Mouse (Mus musculus): Measurements from ENCODE around the gene Dync1i1.

The Dync1i1 gene

DNA sequence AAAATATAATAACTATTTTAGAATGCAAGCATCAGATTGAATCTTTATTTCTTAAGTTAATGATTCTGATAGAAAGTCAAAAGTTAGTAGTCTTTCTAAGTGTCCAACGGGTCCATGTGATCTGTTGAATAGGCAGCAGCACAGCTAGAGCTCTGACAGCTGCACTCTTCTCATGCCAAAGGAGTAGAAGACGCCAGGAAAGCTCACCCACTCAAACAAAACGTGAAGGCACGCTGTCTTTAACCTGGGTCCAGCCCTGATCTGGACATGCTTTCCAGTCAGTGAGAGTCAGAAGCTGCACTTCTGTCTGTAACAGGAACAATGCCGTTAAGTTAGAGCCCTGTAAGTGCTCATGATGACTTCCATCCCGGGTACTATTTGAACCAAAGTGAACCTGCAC is 56.3 kb downstream of the Dync1i1 start:
- no peak for DNase-seq

DNA sequence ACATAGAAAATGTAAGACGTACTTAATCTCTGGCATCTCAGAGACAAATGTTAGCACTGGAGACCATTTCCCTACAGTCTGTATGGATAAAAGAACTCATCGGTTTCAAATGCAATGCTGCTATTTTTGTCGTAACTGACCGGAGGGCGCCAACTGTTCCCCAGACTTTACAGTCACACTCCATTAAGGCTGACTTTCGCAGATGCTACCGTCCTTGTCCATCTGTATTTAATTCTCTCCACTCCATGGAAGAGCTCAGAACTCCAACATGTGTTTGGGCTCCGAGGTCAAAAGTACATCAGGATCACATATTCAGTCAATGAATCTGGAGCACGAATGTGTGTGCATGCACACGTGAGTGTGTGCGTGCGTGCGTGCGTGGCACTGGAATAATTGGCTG is 58.4 kb downstream of the Dync1i1 start:
- no peak for DNase-seq

GRCm38 (mm10) chr6:5790607-5791006 is 65.2 kb downstream of the Dync1i1 start:
- DNase-seq = no peak

DNA sequence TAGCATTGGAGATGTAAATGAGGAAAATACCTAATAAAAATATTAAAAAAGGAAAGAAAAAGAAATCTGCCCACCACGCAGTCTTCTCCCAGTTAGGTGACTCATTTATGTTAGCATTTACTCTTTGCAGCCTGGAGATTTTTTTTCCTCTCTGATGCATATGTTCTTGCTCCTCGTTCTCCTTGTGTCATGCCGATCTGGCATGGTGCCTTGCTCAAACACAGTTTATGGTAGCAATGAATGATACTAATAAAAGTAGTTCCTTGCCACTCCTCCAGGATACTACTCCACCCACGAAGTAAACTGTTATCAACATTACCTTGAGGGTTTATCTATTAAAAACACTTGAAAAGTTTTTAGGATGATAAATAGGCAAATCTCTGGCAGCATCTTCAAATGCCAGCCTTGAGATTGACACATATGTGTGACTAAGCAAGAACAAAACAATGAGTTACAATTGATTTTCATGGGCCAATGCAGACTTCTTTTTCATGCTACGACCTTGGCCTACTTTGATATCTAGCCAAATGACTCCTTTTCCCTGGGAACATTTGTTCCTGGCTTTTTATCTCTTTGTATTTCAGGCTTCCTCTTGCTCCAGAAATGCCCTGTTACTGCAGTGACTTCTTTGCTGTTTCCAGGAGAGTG is 68.8 kb downstream of the Dync1i1 start:
- no peak for DNase-seq

DNA sequence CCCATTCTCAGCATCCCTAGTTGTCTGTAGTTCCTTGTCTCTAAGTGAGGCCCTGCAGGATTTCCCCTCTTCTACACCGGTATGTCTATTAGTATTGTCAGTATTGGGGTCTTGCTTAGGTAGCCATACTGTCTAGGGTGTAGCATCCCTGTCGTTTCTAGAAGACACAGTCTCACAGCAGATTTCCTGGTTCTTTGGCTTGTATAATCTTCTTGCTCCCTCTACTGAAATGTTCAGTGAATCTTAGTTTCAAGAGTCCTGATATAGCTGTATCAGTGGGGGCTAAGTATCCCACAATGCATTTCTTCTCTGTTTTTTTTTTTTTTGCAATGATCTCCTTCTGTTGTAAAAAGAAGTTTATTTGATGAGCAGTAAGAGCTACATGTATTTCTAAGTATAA is 69.9 kb downstream of the Dync1i1 start:
- DNase-seq = no peak

- DNase-seq = no peak
Measured at GRCm38 (mm10) chr6:5802124-5802839, 76.8 kb downstream of the Dync1i1 start.

- no peak for DNase-seq
Measured at GRCm38 (mm10) chr6:5802840-5803491, 77.5 kb downstream of the Dync1i1 start.

GRCm38 (mm10) chr6:5808008-5808421 is 82.6 kb downstream of the Dync1i1 start:
- DNase-seq = no peak

DNA sequence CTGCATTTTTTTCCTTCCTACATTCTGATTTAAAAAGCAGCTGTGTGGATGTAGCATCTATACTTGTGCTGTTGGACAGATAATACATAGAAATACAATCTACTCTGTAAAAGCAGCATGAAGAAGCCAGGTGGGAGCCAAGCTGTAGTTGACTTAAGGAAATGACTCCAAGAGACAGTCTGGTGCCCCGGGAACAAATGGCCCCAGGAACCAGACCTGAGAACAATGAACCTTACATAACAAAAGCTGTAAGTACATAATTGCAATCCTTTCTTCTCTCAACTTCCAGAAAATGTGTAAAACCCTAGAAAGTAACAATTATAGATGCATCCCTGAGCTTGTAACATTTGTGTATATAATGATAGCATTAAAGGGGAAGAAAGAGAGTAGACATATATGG is 86.6 kb downstream of the Dync1i1 start:
- no peak for DNase-seq

- no peak for DNase-seq
Measured at GRCm38 (mm10) chr6:5819674-5820073, 94.2 kb downstream of the Dync1i1 start.

DNA sequence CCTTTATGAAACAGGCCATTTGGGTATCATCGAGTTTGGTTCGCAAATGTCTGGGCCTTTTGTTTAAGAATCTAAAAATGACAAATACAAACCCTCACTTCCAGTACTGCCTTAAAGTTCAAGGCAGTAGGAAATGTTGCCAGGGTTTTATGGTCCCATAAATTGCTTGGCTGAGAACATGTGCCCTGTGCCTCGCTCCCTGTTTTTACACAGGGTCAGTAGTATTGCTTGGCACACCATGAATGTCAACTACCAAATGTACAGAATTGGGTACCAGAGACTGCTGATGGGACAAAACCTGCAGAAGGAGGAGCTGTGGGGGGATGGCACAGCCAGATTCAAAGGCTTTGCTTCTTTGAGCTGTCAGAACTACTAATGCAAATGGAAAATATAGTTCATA is 100.0 kb downstream of the Dync1i1 start:
- no peak for DNase-seq

- DNase-seq = no peak
Measured at GRCm38 (mm10) chr6:5827064-5827463, 101.6 kb downstream of the Dync1i1 start.

GRCm38 (mm10) chr6:5828409-5828974 is 103.1 kb downstream of the Dync1i1 start:
- DNase-seq = no peak

- no peak for DNase-seq
Measured at GRCm38 (mm10) chr6:5829148-5829547, 103.7 kb downstream of the Dync1i1 start.

DNA sequence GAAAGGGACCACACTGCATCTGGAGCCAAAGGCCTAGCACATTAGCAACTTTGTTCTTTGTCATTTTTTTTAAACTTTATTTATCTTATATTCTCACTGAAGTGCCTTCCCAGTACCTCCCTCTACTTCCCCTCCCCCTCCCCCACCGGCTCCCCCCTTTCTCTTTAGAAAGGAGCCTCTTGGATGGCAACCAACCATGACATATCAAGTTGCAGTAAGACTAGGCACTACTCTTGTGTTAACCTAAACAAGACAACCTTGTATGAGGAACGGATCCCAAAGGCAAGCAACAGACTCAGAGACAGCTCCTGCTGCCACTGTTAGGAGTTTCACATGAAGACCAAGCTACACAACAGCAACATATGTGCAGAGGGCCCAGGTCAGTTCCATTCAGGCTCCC is 105.3 kb downstream of the Dync1i1 start:
- no peak for DNase-seq

- no peak for DNase-seq
Measured at GRCm38 (mm10) chr6:5831233-5831632, 105.8 kb downstream of the Dync1i1 start.

GRCm38 (mm10) chr6:5832838-5833237 is 107.4 kb downstream of the Dync1i1 start:
- DNase-seq = no peak

- DNase-seq = no peak
Measured at GRCm38 (mm10) chr6:5842466-5842865, 117.0 kb downstream of the Dync1i1 start.

DNA sequence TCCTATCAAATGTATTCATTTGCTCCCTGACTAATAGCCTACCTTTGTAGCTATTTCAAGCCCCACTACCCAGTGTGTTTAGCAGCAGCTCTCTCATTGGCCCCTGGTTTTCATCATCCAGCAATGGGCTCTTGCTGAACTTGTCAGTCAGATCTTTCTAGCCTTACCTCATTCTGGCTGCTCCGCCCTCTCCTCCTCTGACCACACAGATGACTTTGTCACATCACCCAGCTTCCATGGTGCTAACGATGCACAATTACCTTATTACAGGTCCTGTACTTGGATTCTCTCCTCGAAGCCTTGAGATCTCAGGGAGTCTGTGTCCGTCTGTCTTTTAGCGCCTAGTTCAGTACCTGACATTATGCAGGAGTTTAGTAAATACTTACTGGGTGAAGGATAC is 120.7 kb downstream of the Dync1i1 start:
- DNase-seq = no peak

GRCm38 (mm10) chr6:5854048-5854836 is 128.8 kb downstream of the Dync1i1 start:
- DNase-seq = no peak

GRCm38 (mm10) chr6:5855526-5855925 is 130.1 kb downstream of the Dync1i1 start:
- no peak for DNase-seq

DNA sequence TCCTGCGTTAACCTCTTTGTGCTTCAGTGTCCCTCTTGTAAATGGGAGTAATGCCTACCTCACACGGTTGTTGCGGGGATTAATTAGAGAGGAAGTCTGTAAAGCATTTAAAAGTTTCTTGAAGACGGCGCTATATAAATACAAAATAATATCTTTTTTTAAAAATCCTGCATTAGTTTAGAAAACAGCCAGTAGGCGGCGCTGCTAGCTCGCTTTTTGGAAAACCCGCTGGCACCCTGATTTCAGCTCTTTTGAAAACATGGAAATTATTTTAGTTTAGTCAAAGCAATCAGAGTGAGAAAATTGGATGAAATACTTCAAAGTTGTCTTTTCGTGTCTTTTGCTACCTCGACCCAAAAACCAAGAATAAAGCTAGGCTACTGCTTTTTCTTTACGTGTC is 132.9 kb downstream of the Dync1i1 start:
- DNase-seq = no peak

Data from right cerebral cortex, postnatal 25 days (tissue).